Mouse (Mus musculus): Measurements from ENCODE around the gene Olfr508. TPM values are rescaled to one million over a fixed set of nuclear protein-coding genes. Genes with fewer than 3 reads are reported as not detected.
"Not testable (repeated sequence)": the region's sequence is repeated elsewhere in the genome, so short reads cannot be mapped to it uniquely, and the experiment has no call there.

Olfr508 gene
- polyA plus RNA-seq (2015; fragmentation: Nextera tagmentation; extraction: Ambion mirVana) = not detected in 2 replicates

GRCm38 (mm10) chr7:108629694-108630093, at the start of gene Olfr508:
Olfr508 (plus strand) TSS chr7:108629994.
- H3K4me2 ChIP-seq = no peak within 1 kb of the TSS
- H3K9me3 ChIP-seq = no peaks in the 10 kb centered on the region
- H3K27ac ChIP-seq = no peak within 1 kb of the TSS
- no peak for ATAC-seq (ENCODE audit: insufficient read depth, low FRiP score, low read depth)
- no peak within 1 kb of the TSS for H3K4me3 ChIP-seq (replicated peaks)
- WGBS = 81% methylated on average over 3 of the region's 3 CpGs
- no peaks in the 10 kb centered on the region for H3K27me3 ChIP-seq (replicated peaks)
- H3K9ac ChIP-seq = no peak within 1 kb of the TSS
- no peaks in the 10 kb centered on the region for H3K36me3 ChIP-seq
- H3K4me1 ChIP-seq = no peaks in the 10 kb centered on the region

GRCm38 (mm10) chr7:108589797-108590196, 40.0 kb upstream of the Olfr508 start:
- no peak for ATAC-seq (ENCODE audit: insufficient read depth, low FRiP score, low read depth)
- Histone ChIP-seq H3K4me2 (no peak overlapping the region), H3K4me3 (replicated peaks) (no peak overlapping the region), H3K9ac (no peak overlapping the region), H3K9me3 (no peaks in the 10 kb centered on the region), H3K27me3 (replicated peaks) (no peaks in the 10 kb centered on the region), H3K36me3 (no peaks in the 10 kb centered on the region), H3K27ac (no peak overlapping the region), H3K4me1 (no peaks in the 10 kb centered on the region)
- 82% methylated on average over 1 of the region's 1 CpGs for WGBS

- H3K9me3 ChIP-seq; H3K4me1 ChIP-seq; H3K9ac ChIP-seq; H3K27ac ChIP-seq; H3K36me3 ChIP-seq; H3K4me2 ChIP-seq; H3K27me3 ChIP-seq (replicated peaks); ATAC-seq (ENCODE audit: insufficient read depth, low FRiP score, low read depth); H3K4me3 ChIP-seq (replicated peaks): not testable (repeated sequence)
- 77% methylated on average over 3 of the region's 3 CpGs for WGBS
Observed at GRCm38 (mm10) chr7:108601916-108602315, 27.9 kb upstream of the Olfr508 start.

GRCm38 (mm10) chr7:108610487-108610886, 19.3 kb upstream of the Olfr508 start, which contains the start of gene Olfr506:
Olfr506 (plus strand) TSS chr7:108610787.
- Histone ChIP-seq H3K27ac (no peak within 1 kb of the TSS), H3K9me3 (no peaks in the 10 kb centered on the region), H3K4me3 (replicated peaks) (no peak within 1 kb of the TSS), H3K4me2 (no peak within 1 kb of the TSS), H3K27me3 (replicated peaks) (no peaks in the 10 kb centered on the region), H3K4me1 (no peaks in the 10 kb centered on the region), H3K36me3 (no peaks in the 10 kb centered on the region), H3K9ac (no peak within 1 kb of the TSS)
- ATAC-seq (ENCODE audit: insufficient read depth, low FRiP score, low read depth) = no peak

GRCm38 (mm10) chr7:108614110-108614509, 15.7 kb upstream of the Olfr508 start:
- H3K27me3 ChIP-seq (replicated peaks) = no peaks in the 10 kb centered on the region
- H3K27ac ChIP-seq = no peak overlapping the region
- H3K36me3 ChIP-seq = no peaks in the 10 kb centered on the region
- no peak overlapping the region for H3K4me3 ChIP-seq (replicated peaks)
- no peaks in the 10 kb centered on the region for H3K4me1 ChIP-seq
- no peak overlapping the region for H3K9ac ChIP-seq
- H3K9me3 ChIP-seq = no peaks in the 10 kb centered on the region
- no peak for ATAC-seq (ENCODE audit: insufficient read depth, low FRiP score, low read depth)
- 82% methylated on average over 2 of the region's 2 CpGs for WGBS
- H3K4me2 ChIP-seq = no peak overlapping the region

- H3K27me3 ChIP-seq (replicated peaks); H3K27ac ChIP-seq; H3K4me3 ChIP-seq (replicated peaks); H3K9ac ChIP-seq; H3K36me3 ChIP-seq; H3K9me3 ChIP-seq; H3K4me1 ChIP-seq; H3K4me2 ChIP-seq: not testable (repeated sequence)
- WGBS = 48% methylated on average over 3 of the region's 3 CpGs
- ATAC-seq (ENCODE audit: insufficient read depth, low FRiP score, low read depth) = peak; percentile 60
Observed at GRCm38 (mm10) chr7:108616781-108617180, 13.0 kb upstream of the Olfr508 start.

- no peak within 1 kb of the TSS for H3K4me2 ChIP-seq
- no peak within 1 kb of the TSS for H3K27ac ChIP-seq
- no peaks in the 10 kb centered on the region for H3K27me3 ChIP-seq (replicated peaks)
- H3K4me3 ChIP-seq (replicated peaks) = no peak within 1 kb of the TSS
- no peaks in the 10 kb centered on the region for H3K9me3 ChIP-seq
- no peak within 1 kb of the TSS for H3K9ac ChIP-seq
- 72% methylated on average over 2 of the region's 2 CpGs for WGBS
- H3K4me1 ChIP-seq = no peaks in the 10 kb centered on the region
- no peak for ATAC-seq (ENCODE audit: insufficient read depth, low FRiP score, low read depth)
- H3K36me3 ChIP-seq = no peaks in the 10 kb centered on the region
Observed at GRCm38 (mm10) chr7:108621514-108621913, 8.3 kb upstream of the Olfr508 start, which contains the start of gene Olfr507. Olfr507 (plus strand) TSS chr7:108621814.

GRCm38 (mm10) chr7:108651806-108652205, 22.0 kb downstream of the Olfr508 start, which contains the start of gene Olfr509:
Olfr509 (minus strand) TSS chr7:108651906.
- H3K9me3 ChIP-seq = no peaks in the 10 kb centered on the region
- no peaks in the 10 kb centered on the region for H3K36me3 ChIP-seq
- H3K27ac ChIP-seq = no peak within 1 kb of the TSS
- no peak within 1 kb of the TSS for H3K9ac ChIP-seq
- H3K4me2 ChIP-seq = no peak within 1 kb of the TSS
- no peak for ATAC-seq (ENCODE audit: insufficient read depth, low FRiP score, low read depth)
- no peaks in the 10 kb centered on the region for H3K4me1 ChIP-seq
- no peaks in the 10 kb centered on the region for H3K27me3 ChIP-seq (replicated peaks)
- H3K4me3 ChIP-seq (replicated peaks) = no peak within 1 kb of the TSS

GRCm38 (mm10) chr7:108662419-108662818, 32.6 kb downstream of the Olfr508 start:
- Histone ChIP-seq H3K4me3 (replicated peaks) (no peak overlapping the region), H3K9ac (no peak overlapping the region), H3K36me3 (no peaks in the 10 kb centered on the region), H3K27ac (no peak overlapping the region), H3K4me2 (no peak overlapping the region), H3K27me3 (replicated peaks) (no peaks in the 10 kb centered on the region), H3K4me1 (no peaks in the 10 kb centered on the region), H3K9me3 (no peaks in the 10 kb centered on the region)
- WGBS = 83% methylated on average over 3 of the region's 3 CpGs
- no peak for ATAC-seq (ENCODE audit: insufficient read depth, low FRiP score, low read depth)

GRCm38 (mm10) chr7:108666118-108666517, 36.3 kb downstream of the Olfr508 start, which contains the start of gene Olfr510:
Olfr510 (plus strand) TSS chr7:108666418.
- H3K9me3 ChIP-seq = no peaks in the 10 kb centered on the region
- no peaks in the 10 kb centered on the region for H3K36me3 ChIP-seq
- no peak within 1 kb of the TSS for H3K9ac ChIP-seq
- H3K4me3 ChIP-seq (replicated peaks) = no peak within 1 kb of the TSS
- H3K4me2 ChIP-seq = no peak within 1 kb of the TSS
- 89% methylated on average over 1 of the region's 1 CpGs for WGBS
- no peak for ATAC-seq (ENCODE audit: insufficient read depth, low FRiP score, low read depth)
- no peaks in the 10 kb centered on the region for H3K27me3 ChIP-seq (replicated peaks)
- H3K4me1 ChIP-seq = no peaks in the 10 kb centered on the region
- H3K27ac ChIP-seq = no peak within 1 kb of the TSS

GRCm38 (mm10) chr7:108671058-108671457, 41.3 kb downstream of the Olfr508 start:
- Histone ChIP-seq H3K4me3 (replicated peaks) (no peak overlapping the region), H3K4me1 (no peaks in the 10 kb centered on the region), H3K27ac (no peak overlapping the region), H3K36me3 (no peaks in the 10 kb centered on the region), H3K9me3 (no peaks in the 10 kb centered on the region), H3K27me3 (replicated peaks) (no peaks in the 10 kb centered on the region), H3K4me2 (no peak overlapping the region), H3K9ac (no peak overlapping the region)
- WGBS = 63% methylated on average over 1 of the region's 1 CpGs
- no peak for ATAC-seq (ENCODE audit: insufficient read depth, low FRiP score, low read depth)

GRCm38 (mm10) chr7:108678886-108679285, 49.1 kb downstream of the Olfr508 start:
- H3K4me2 ChIP-seq = no peak overlapping the region

More at GRCm38 (mm10) chr7:108678886-108679285, 49.1 kb downstream of the Olfr508 start:
- no peak for ATAC-seq (ENCODE audit: insufficient read depth, low FRiP score, low read depth)
- H3K27me3 ChIP-seq (replicated peaks) = no peaks in the 10 kb centered on the region
- no peaks in the 10 kb centered on the region for H3K36me3 ChIP-seq
- H3K9ac ChIP-seq = no peak overlapping the region
- H3K9me3 ChIP-seq = no peaks in the 10 kb centered on the region
- WGBS = 77% methylated on average over 4 of the region's 4 CpGs
- H3K4me1 ChIP-seq = no peaks in the 10 kb centered on the region
- no peak overlapping the region for H3K4me3 ChIP-seq (replicated peaks)
- H3K27ac ChIP-seq = no peak overlapping the region

All from stomach, embryonic 15.5 days (tissue).